Mouse (Mus musculus) kidney, adult 11 months (tissue): ENCODE results near the gene Myadm.
A peak's percentile ranks its signal among the peaks of the same experiment; 100 is the strongest.

Experiments used
- DNase-seq: peaks from one replicate; pipeline ENCODE4 v3.0.0; 2022

Gene Myadm

GRCm38 (mm10) chr7:3327961-3328360, 39.1 kb downstream of the Myadm start:
- no peak for DNase-seq

- peak; percentile 55 for DNase-seq
Observed at GRCm38 (mm10) chr7:3329776-3330546, 41.1 kb downstream of the Myadm start.

GRCm38 (mm10) chr7:3331171-3331570, 42.3 kb downstream of the Myadm start:
- no peak for DNase-seq

GRCm38 (mm10) chr7:3331581-3332223, 42.8 kb downstream of the Myadm start:
- DNase-seq = peak; percentile 53

GRCm38 (mm10) chr7:3332224-3332615, 43.3 kb downstream of the Myadm start:
- DNase-seq = no peak

DNA sequence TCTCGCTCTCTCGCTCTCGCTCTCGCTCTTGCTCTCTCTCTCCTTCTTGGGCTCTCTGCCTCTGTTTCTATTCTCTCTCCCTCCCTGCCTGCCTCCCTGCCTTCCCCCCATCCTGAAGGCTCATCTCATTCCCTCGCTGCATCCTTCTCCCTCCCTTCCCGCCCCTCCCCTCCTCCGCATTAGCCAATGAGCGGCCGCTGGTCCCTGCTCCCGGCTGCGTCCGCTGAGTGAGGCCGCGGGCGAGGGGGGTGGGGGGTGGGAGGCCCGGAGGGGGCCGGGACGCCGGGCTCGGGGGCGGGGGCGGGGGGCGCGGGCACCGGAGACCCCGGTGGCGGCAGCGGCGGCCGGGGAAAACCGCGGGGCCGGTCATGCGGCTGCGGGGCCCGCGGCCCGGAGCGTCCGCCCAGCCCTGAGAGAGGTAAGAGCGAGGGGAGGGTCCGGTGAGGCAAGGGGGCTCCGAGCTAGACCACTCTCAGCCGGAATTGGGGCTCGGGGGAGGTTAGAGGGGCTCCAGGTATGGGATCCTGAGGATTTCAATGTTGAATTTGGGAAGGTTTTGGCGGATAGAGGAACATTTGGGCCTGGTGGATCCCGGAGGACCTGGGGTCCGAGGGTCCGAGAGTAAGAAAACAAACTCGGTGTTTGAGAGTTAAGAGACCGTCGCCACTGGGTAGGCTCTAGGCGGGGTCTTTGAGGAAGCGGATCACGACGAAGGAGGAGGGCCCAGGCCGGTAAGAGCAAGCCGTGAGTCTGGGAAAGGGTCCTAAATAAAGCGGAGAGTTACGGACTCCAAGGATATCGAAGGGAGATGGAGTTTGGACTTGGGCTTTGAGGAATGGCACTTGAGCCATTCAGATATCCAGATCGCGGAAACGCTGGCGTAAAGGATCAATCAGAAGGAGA, 44.0 kb downstream of the Myadm start, which contains the start of gene Cacng7:
Cacng7 (plus strand) TSS at position 337 of the 903 bp plus-strand sequence.
- DNase-seq = no peak

GRCm38 (mm10) chr7:3333542-3333941, 44.7 kb downstream of the Myadm start:
- no peak for DNase-seq

DNA sequence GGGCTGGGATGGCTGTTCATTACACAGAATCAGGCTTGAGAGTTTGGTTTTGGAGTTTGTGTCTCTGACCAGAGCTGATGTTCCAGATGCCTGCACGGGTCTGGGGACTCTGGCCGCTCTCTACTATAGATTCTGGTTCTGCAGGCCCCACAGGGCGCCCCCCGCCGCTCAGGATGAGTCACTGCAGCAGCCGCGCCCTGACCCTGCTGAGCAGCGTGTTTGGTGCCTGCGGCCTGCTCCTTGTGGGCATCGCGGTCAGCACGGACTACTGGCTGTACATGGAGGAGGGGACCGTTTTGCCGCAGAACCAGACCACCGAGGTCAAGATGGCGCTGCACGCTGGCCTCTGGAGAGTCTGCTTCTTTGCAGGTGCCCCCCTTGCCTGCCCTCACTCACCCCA, 47.5 kb downstream of the Myadm start:
- DNase-seq = no peak

- no peak for DNase-seq
Observed at GRCm38 (mm10) chr7:3338286-3338935, 49.5 kb downstream of the Myadm start.

DNA sequence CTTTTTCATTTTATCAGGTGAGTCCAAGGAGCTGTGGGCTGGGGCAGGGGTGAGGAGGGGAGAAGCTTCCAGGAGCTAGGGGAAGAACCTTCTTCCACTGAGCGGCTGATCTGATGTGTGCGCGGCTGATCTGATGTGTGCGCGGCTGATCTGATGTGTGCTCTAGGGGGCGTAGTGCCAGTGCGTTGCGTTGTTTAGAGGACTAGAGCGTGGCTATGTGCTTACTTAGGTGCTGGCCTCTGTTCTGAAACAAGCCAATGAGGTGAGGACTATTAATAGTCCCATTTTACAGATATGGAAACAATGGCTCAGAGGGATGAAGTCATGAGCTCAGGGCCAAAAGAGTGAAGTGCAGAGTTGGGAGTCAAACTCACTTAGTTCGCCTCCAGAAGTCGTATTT, 50.1 kb downstream of the Myadm start:
- no peak for DNase-seq

GRCm38 (mm10) chr7:3343861-3344260, 55.0 kb downstream of the Myadm start:
- DNase-seq = no peak

GRCm38 (mm10) chr7:3345301-3345700, 56.4 kb downstream of the Myadm start:
- no peak for DNase-seq

GRCm38 (mm10) chr7:3347366-3348287, 58.7 kb downstream of the Myadm start:
- DNase-seq = no peak

DNA sequence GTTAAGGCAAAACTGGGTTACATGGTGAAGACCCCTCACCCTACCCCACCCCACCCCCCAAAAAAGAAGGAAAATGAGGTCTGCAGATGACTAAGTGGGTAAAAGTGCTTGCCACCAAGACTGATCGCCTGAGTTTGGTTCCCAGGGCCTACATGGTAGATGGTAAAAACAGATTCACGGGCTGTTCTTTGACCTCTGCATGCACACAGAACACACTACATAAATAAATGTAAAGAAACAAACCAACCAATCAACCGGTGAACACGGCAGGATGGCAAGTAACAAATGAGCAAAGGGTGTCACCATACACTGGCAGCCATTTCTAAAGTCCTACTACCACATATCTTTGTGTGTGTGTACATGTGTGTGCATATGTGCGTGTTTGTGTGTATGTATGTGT, 59.4 kb downstream of the Myadm start:
- DNase-seq = no peak

DNA sequence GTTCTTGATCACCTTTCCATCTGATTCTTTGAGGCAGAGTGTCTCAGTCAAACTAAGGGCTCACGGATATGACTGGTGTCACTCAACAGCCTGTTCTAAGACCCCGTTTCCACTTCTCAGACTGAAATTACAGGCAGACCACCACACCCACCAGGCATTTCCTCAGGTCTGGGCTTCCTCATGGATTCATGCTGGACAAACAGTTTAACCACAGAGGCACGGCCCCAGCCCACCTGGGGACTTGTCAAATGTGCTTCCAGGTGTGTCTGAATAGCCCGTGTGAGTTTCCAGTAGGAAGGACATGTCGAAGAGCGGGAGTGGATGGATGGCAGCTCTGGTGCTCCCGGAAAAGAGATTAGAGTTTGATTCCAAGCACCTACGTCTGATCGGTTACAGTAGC, 60.9 kb downstream of the Myadm start:
- DNase-seq = no peak
